Mouse (Mus musculus) cerebellum, adult 9-11 months (tissue): ENCODE results near the gene Mark3.
A peak's percentile ranks its signal among the peaks of the same experiment; 100 is the strongest.
"Not testable (repeated sequence)": the region's sequence is repeated elsewhere in the genome, so short reads cannot be mapped to it uniquely, and the experiment has no call there.

Source experiments
- DNase-seq: peaks from one replicate; pipeline ENCODE4 v3.0.0; 2022

Gene Mark3

DNA sequence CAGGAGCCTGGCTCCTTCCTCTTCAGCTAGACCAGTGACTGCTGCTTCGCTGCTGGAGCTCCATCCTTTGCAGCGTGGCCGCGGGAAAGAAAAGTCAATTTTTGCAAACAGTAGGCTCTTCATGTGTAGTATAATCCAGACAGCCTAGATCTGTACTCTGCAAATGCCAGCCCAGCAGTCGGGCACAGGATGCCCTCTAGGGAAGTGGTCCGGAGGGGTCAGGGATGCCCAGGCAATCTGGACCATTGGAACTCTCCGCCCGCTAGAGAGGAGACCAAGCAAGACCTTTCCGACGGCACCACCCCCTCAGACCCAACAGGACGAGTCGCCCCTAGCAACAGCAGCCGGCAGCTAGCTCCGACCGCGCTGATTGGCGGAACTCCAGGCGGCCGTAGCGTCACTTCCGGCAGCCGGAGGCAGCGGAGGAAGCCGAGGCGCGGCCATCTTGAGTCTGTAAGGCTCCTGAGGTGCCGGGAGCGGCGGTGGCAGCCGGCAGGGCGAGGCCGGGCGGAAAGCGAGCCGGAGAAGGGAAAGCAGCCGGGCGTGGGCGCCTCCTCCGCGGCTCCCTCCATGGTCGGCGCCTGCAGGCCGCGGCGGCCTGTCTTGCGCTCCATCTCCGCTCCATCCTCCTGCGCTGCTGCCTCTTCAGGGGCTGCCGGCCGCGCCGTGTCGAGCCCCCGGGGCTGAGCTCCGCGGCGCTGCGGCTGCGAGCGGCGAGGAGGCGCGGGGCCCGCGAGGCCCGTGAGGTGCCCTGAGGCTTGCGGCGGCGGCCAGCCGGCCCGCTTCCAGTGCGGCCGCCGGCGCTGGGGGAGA lies at the start of gene Mark3:
TSS of gene Mark3 (plus strand) at position 450 of the 813 bp plus-strand sequence.
- DNase-seq: peak; percentile 97

GRCm38 (mm10) chr12:111524883-111525282 lies 49.4 kb upstream of the Mark3 start:
- no peak for DNase-seq

GRCm38 (mm10) chr12:111527643-111528281 lies 46.6 kb upstream of the Mark3 start:
- DNase-seq: no peak

DNA sequence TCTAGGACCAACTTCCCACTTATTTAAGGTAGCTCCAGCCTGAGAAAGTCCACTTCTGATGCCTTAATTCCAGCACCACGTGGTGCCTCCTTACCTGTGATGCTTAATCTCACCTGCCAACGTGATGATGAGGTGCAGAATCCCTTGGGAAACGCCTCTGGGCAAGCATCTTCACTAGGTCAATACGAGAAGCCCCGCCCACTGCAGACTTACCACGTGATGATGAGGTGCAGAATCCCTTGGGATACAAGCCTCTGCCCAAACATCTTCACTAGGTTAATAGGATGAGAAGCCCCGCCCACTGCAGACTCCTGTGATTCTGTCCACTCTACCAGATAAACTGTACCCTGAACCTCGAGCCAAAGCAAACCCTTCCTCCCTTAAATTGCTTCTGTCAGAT lies 45.1 kb upstream of the Mark3 start:
- DNase-seq: no peak

DNA sequence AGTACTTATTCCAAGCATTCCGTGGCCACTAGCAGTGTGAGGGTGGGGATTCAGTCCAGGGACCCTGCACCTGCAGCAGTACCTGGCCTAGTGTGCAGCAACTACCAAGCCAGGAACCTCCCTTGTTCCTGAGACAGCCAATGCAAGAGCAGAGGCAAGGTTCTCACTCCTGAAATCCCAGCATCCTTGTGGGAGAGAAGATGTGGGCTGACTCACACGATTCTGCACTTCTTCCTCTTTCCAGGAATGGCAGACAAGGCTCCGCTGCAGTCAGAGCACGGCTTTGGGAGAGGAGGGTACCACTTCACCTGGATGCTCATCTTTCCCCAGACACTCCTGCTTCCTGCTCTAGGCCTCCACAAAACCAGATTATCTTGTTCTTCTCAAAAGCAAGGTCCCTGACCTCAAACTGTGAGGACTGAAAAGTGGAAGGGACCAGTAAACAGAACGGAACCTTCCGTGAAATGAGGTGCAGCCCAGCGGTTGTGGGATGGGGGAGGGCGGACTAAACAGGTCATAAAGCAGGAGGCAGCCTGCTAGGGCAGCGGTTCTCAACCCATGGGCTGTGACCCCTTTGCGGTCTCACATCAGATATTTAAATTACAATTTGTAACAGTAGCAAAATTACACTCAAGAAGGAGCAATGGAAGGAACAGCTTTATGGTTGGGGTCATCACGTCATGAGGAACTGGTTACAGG lies 41.1 kb upstream of the Mark3 start:
- no peak for DNase-seq

- DNase-seq: no peak
These were observed 39.0 kb upstream of the Mark3 start for GRCm38 (mm10) chr12:111535281-111535680.

DNA sequence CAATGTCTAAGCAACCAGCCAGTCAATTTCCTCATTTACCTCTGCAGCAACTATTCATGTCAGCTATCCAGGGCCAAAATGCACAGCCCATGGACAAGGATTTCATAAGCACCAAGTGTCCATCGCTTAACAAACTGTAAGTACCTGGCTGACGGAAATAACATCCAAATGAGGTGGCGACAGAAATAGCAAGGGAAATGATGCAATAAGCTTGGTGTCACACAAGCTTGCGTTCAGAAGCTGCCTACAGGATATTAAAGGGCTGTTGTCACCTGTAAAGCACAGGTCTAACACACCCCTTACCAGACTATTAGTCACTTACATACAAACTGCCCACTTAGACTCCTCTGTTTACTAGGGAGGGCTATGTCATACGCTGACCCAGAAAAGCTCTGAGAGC lies 38.6 kb upstream of the Mark3 start:
- DNase-seq: no peak

DNA sequence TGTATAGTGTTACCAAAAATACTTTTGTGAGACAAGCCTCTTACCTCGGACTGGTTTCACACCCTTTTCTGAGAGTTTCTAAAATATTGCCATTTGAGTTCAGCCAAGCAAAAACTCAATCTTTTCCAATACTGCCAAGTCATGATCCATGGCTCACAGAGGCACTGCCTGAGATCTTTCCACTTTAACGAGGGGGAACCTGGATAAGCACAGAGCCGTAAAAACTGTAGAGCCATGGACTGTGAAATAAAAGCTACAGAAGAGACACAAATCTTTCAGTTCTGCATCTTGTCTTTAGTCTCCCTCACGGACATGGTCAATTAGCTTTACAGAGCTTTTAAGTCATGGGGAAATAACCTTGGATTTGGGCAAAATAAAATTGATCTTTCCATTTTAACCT lies 37.6 kb upstream of the Mark3 start:
- DNase-seq: no peak

DNA sequence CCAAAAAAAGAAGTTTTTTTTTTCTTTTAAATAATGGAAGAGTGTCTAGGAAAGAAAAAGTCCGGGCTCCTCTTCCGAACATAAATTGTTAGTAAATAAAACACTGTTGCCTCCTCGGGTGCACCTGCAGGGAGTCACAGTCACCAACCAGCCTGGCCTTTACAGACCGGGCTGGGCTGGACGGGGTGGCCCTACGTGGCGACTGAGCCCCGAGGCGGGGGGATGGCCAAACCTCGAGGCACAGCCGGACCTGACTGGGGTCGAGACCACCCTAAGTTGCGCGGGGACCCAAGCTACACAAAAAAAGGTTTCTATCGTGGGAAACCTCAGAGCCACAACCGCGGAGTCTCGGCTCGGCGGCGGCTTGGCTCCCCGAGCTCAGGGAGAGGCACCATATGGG lies 37.0 kb upstream of the Mark3 start:
- DNase-seq: no peak

GRCm38 (mm10) chr12:111537796-111538291 lies 36.5 kb upstream of the Mark3 start, which contains the start of gene Eif5:
Gene Eif5, plus strand, starts transcription at chr12:111538016.
- peak; percentile 100 for DNase-seq

DNA sequence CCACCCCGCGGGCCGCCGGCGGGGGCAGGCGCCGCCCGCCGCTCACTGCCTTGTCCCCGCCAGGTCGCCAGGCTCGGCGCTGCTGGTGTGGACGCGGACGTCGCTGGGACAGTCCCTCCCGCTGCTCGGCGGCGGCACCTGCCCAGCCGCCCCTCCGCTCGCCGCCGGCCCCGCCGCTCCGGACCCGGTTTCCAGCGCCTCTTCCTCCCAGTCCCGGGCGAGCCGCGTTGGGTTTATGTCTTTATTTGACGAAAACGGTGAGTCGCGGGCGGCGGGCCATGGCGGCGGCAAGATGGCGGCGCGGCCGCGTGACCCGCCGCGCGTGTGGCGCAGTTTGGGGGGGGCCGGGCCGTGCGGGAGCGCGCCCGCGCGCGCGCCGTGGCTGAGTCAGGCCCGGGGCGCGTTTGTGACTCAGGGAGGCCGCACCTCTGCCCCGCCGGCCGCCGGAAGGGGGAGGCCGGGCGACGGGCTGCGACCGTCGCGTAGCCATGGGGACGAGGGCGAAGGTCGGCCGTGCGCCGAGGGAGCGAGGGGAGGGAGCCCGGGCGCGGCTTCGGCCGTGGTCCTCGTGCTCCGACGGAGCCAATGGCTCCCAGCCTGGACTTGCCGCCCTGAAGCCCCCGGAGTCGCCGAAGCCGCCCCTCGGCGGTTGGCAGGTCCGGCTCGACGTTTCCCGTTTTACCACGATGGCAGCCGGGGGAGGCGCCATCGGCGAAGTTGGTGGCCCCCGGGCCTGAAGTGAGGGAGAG lies 35.9 kb upstream of the Mark3 start:
- peak; percentile 83 for DNase-seq

GRCm38 (mm10) chr12:111539041-111539345 lies 35.3 kb upstream of the Mark3 start:
- DNase-seq: no peak

GRCm38 (mm10) chr12:111547070-111547469 lies 27.3 kb upstream of the Mark3 start:
- no peak for DNase-seq

DNA sequence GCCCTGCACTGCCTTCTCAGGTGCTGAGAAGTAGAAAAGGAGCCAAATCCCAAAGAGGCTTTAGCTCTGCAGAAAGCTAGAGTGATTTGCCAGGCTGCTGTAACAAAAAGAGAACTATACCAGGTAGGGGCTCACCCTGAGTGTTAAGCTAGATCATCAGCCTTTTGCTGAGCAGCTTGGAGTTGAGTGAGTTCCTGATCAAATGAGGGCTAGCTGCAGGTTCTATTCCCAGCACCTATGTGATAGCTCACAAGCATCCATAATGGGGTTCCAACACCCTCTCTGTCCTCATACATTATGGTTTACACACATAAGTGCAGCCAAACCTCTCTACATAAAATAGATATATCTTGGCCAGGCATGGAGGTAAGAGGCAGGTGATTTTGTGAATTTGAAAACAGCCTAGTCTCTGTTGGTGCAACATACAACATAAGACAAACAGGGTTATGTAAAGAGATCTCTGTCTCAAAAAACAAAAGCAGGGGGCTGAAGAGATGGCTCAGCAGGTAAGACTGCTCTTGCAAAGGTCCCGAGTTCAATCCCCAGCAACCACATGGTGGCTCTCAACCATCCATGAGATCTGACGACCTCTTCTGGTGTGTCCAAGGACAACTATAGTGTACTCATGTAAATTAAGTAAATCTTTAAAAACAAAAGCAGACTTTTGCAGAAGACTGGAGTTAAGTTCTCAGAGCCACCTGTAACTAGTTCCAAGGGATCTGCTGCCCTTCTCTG lies 25.6 kb upstream of the Mark3 start:
- no peak for DNase-seq

DNA sequence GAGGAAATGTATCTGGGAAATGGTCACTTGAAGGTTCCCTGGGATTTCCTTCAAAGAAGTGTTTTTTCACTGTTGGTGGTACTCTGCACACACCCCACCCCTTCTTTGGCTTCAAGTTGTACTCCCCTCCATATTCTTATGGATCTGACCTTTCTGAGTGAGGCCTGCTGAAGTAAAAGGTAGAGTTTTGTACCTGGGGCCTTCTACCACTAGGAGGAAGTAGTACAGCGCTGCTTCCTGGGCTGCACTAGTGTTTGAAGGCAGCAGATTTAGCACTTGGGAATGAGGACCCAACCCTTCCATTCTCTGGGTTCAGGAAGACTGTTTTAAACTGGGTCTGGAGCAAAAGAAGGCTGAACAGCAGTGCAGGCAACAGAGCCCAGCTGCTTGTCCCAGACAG lies 23.6 kb upstream of the Mark3 start:
- DNase-seq: no peak

DNA sequence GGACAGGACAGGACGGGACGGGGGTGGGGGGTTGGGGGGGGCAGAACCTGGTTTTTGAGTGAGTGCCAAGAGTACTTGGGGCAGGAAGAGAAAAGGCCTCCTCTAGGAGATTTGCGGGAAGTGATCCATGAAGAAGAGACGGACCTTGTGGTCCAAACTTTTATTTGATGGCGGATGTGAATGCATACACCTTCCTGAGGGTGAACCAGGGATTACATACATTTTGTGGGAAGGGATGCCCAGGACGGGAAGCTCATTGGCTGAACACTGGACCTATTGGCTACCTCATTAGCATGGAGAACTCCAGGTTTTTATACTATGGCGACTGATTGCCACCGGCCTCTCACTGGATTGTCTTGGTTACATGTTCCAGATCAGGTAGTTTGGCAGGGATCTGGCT lies 22.0 kb upstream of the Mark3 start:
- DNase-seq: no peak

DNA sequence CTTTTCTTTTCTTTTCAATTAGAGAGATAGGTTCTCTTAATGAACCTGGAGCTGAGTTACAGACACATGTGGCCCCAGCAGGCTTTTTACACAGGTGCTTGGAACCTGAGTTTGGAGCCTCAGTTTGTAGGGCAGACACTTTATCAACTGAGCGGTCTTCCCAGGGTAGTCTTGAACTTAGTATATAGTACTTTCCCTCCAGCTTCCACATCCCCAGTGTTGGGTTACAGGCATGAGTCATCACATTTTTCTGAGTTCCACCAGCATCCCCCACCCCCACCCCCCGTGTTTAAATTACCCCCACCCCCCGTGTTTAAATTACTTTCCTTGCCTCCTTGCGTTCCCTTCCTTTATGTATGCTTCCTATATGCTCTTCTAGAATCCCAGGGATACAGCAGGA lies 19.0 kb upstream of the Mark3 start:
- no peak for DNase-seq

GRCm38 (mm10) chr12:111555893-111556292 lies 18.4 kb upstream of the Mark3 start:
- not testable (repeated sequence) for DNase-seq

DNA sequence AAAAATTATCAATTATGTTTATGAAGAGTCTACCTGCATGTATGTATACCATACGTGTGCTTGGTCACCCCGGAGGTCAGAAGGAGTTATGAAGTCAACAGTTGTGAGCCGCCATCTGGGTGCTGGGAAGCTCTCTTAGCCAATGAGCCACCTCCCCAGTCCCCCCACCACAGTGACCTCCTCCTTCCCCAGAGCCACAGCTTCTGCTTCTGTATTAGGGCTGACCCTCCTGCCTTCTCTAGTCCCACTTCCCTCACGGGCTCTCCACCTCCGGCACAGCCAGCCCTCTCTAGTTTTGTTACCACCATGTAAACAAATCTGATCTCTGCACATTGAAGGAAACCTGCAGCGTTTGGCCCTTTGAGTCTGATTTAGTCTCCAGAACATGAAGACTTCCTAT lies 16.8 kb upstream of the Mark3 start:
- no peak for DNase-seq

DNA sequence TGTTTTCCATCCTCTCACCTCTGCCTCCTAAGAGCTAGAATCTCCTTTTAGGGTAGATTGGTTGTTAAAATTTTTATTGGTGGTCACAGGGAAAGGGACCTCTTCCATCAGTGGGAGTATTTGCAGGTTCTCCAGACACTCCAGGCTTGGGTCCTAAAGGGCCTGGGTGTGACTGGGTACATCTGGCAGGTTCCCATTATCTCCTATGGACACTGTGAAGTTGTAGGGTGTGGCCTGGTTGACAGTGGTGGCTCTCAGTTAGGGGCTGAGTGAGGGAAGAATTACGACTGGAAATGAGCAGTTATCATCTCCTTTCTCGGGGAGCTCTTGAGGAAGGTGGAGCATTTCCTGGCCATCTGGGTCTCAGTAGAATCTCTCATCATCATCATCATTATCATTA lies 15.7 kb upstream of the Mark3 start:
- DNase-seq: no peak

- DNase-seq: no peak
These were observed 14.6 kb upstream of the Mark3 start for GRCm38 (mm10) chr12:111559647-111560258.

DNA sequence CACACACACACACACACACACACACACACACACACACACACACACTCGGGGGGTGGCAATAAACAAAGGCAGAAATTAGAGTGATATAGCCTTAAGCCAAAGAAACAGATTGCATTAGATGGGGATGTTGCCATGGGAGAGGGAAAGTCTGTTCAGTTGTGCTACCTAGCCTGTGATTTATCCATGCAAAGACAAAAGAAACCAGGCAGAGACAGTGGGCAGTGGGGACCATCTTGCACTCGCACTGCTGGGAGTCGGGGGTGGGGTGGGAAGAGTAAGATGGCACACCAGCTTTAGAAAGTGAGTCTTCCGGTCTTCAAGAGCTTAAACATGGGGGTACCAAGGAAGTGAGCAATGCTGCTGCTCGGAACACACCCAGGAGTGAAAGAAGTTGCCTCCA lies 14.0 kb upstream of the Mark3 start:
- DNase-seq: no peak
